Mouse (Mus musculus): ENCODE results near the gene Sec61a1.

GRCm38 (mm10) chr6:88566676-88567075 is 48.0 kb upstream of the Sec61a1 start:
- no peak for TF ChIP-seq CTCF (IDR thresholded peaks at IDR 0.05; ENCODE audit: low read depth)
- no peak for TF ChIP-seq EP300 (IDR thresholded peaks at IDR 0.05; ENCODE audit: low read depth)
